Mouse (Mus musculus) neural tube, embryonic 11.5 days (tissue): Measurements from ENCODE around the gene Gm10392. TPM values are rescaled to one million over a fixed set of nuclear protein-coding genes. Genes with fewer than 3 reads are reported as not detected.

Experiments used
- ATAC-seq: fragments of 200-750 bp; cut with Nextera tagmentation; 2 replicates; pipeline ENCODE4 v1.8.0; 2017; ENCODE audit warnings: moderate number of reproducible peaks, mild to moderate bottlenecking, moderate TSS enrichment, moderate library complexity; ENCODE audit not compliant: insufficient read depth, low FRiP score, low TSS enrichment
- DNase-seq: peaks from one replicate; pipeline ENCODE4 v3.0.0-alpha.2; 2015; ENCODE audit warnings: low spot score
- H3K27ac ChIP-seq: fragments of 300-500 bp; sonication (generic); 2 replicates; pipeline ENCODE4 v1.5.1; 2014; ENCODE audit warnings: low read depth, mild to moderate bottlenecking, low read length
- H3K27me3 ChIP-seq: fragments of 300-500 bp; sonication (generic); 2 replicates; pipeline ENCODE4 v1.6.1; 2014; ENCODE audit warnings: mild to moderate bottlenecking, low read length, mixed read lengths; ENCODE audit not compliant: control insufficient read depth, insufficient read depth
- H3K36me3 ChIP-seq: fragments of 300-500 bp; sonication (generic); 2 replicates; pipeline ENCODE4 v1.6.1; 2014; ENCODE audit warnings: mild to moderate bottlenecking, low read length, moderate library complexity, mixed read lengths; ENCODE audit not compliant: control insufficient read depth, insufficient read depth
- H3K4me1 ChIP-seq: fragments of 300-500 bp; sonication (generic); 2 replicates; pipeline ENCODE4 v1.6.1; 2014; ENCODE audit warnings: low read length, mixed read lengths; ENCODE audit not compliant: control insufficient read depth, insufficient read depth
- H3K4me2 ChIP-seq: fragments of 300-500 bp; sonication (generic); 2 replicates; pipeline ENCODE4 v1.6.1; 2014; ENCODE audit warnings: low read depth, mild to moderate bottlenecking, moderate library complexity
- H3K4me3 ChIP-seq: fragments of 300-500 bp; sonication (generic); 2 replicates; pipeline ENCODE4 v1.5.1; 2014; ENCODE audit warnings: low read depth, low read length
- H3K9ac ChIP-seq: fragments of 300-500 bp; sonication (generic); 2 replicates; pipeline ENCODE4 v1.6.1; 2014; ENCODE audit warnings: mild to moderate bottlenecking, low read length
- H3K9me3 ChIP-seq: fragments of 300-500 bp; sonication (generic); 2 replicates; pipeline ENCODE4 v1.6.1; 2016; ENCODE audit warnings: low read length; ENCODE audit not compliant: control insufficient read depth
- WGBS: fragments of 180-500 bp; shearing (Covaris S2); extraction: QIAGEN DNeasy Blood & Tissue Kit; methylation state at CpG from one replicate; pipeline ENCODE4 v1.1.7; 2014; 5-methylcytosine and 5-hydroxymethylcytosine counted together
- polyA plus RNA-seq: library from polyadenylated mRNA; unstranded; fragments of >200 nt; fragmentation: Nextera tagmentation; extraction: Ambion mirVana; gene quantifications from 2 replicates; pipeline ENCODE4 v1.2.1, GENCODE M21; 2014

Gene Gm10392
- polyA plus RNA-seq, 1 experiment from 2014 or later: not detected

GRCm38 (mm10) chr11:77490451-77490850, 28.5 kb downstream of the Gm10392 start:
- Histone ChIP-seq H3K27me3 (no peaks in the 10 kb centered on the region), H3K9ac (no peak overlapping the region), H3K9me3 (no peaks in the 10 kb centered on the region), H3K36me3 (no peaks in the 10 kb centered on the region), H3K27ac (no peak overlapping the region), H3K4me3 (peak overlapping the region; percentile 94), H3K4me1 (peaks cover 68% of the 10 kb centered on the region), H3K4me2 (peak overlapping the region; percentile 71; the same call in 1 of the 2 replicates)
- no peak for DNase-seq
- WGBS: 74% methylated on average over 6 of the region's 6 CpGs
- no peak for ATAC-seq

GRCm38 (mm10) chr11:77489591-77490235, 29.3 kb downstream of the Gm10392 start, which contains the start of gene Ankrd13b:
TSS of gene Ankrd13b (minus strand) at chr11:77489678.
- under 1% methylated on average over 46 of the region's 87 CpGs for WGBS
- Histone ChIP-seq H3K9ac (peak within 1 kb of the TSS; percentile 95), H3K4me2 (peak within 1 kb of the TSS; percentile 71), H3K4me1 (peaks cover 69% of the 10 kb centered on the region), H3K4me3 (peak within 1 kb of the TSS; percentile 94), H3K9me3 (no peaks in the 10 kb centered on the region), H3K36me3 (no peaks in the 10 kb centered on the region), H3K27ac (peak within 1 kb of the TSS; percentile 82), H3K27me3 (no peaks in the 10 kb centered on the region)
- ATAC-seq: peak; percentile 66; the same call in 1 of the 2 replicates
- peak; percentile 84 for DNase-seq

- peaks cover 62% of the 10 kb centered on the region for H3K4me1 ChIP-seq
- H3K4me2 ChIP-seq: peak overlapping the region; percentile 71
- peak overlapping the region; percentile 95 for H3K9ac ChIP-seq
- 2% methylated on average over 42 of the region's 55 CpGs for WGBS
- H3K36me3 ChIP-seq: no peaks in the 10 kb centered on the region
- no peak for ATAC-seq
- H3K27ac ChIP-seq: peak overlapping the region; percentile 82
- no peaks in the 10 kb centered on the region for H3K9me3 ChIP-seq
- DNase-seq: peak; percentile 36
- peak overlapping the region; percentile 94 for H3K4me3 ChIP-seq
- H3K27me3 ChIP-seq: no peaks in the 10 kb centered on the region
These were observed 30.0 kb downstream of the Gm10392 start for GRCm38 (mm10) chr11:77488771-77489581.

GRCm38 (mm10) chr11:77486798-77487197, 32.2 kb downstream of the Gm10392 start:
- H3K9ac ChIP-seq: peak overlapping the region; percentile 18; the same call in 1 of the 2 replicates
- no peaks in the 10 kb centered on the region for H3K36me3 ChIP-seq
- no peaks in the 10 kb centered on the region for H3K27me3 ChIP-seq
- H3K4me2 ChIP-seq: no peak overlapping the region
- H3K4me1 ChIP-seq: peaks cover 52% of the 10 kb centered on the region
- peak overlapping the region; percentile 8; the same call in 1 of the 2 replicates for H3K4me3 ChIP-seq
- 76% methylated on average over 5 of the region's 5 CpGs for WGBS
- no peak overlapping the region for H3K27ac ChIP-seq
- no peak for ATAC-seq
- H3K9me3 ChIP-seq: no peaks in the 10 kb centered on the region
- DNase-seq: no peak

GRCm38 (mm10) chr11:77485229-77485628, 33.8 kb downstream of the Gm10392 start:
- Histone ChIP-seq H3K36me3 (no peaks in the 10 kb centered on the region), H3K4me1 (peaks cover 39% of the 10 kb centered on the region), H3K9me3 (no peaks in the 10 kb centered on the region), H3K27me3 (no peaks in the 10 kb centered on the region), H3K9ac (no peak overlapping the region), H3K4me3 (no peak overlapping the region), H3K27ac (no peak overlapping the region), H3K4me2 (no peak overlapping the region)
- DNase-seq (no peak), ATAC-seq (no peak)
- WGBS: 59% methylated on average over 6 of the region's 6 CpGs

- Histone ChIP-seq H3K36me3 (no peaks in the 10 kb centered on the region), H3K9me3 (no peaks in the 10 kb centered on the region), H3K9ac (no peak overlapping the region), H3K4me2 (no peak overlapping the region), H3K27me3 (no peaks in the 10 kb centered on the region), H3K4me3 (no peak overlapping the region), H3K27ac (no peak overlapping the region), H3K4me1 (peaks cover 36% of the 10 kb centered on the region)
- DNase-seq (no peak), ATAC-seq (no peak)
- WGBS: 69% methylated on average over 11 of the region's 11 CpGs
These were observed 35.3 kb downstream of the Gm10392 start for GRCm38 (mm10) chr11:77483510-77484255.

GRCm38 (mm10) chr11:77483043-77483442, 36.0 kb downstream of the Gm10392 start:
- DNase-seq: no peak
- ATAC-seq: no peak
- H3K4me1 ChIP-seq: peaks cover 30% of the 10 kb centered on the region
- H3K36me3 ChIP-seq: no peaks in the 10 kb centered on the region
- WGBS: 69% methylated on average over 3 of the region's 3 CpGs
- H3K27ac ChIP-seq: no peak overlapping the region
- no peak overlapping the region for H3K4me3 ChIP-seq
- H3K9ac ChIP-seq: no peak overlapping the region
- H3K27me3 ChIP-seq: no peaks in the 10 kb centered on the region
- H3K9me3 ChIP-seq: no peaks in the 10 kb centered on the region
- no peak overlapping the region for H3K4me2 ChIP-seq

GRCm38 (mm10) chr11:77476895-77477294, 42.1 kb downstream of the Gm10392 start:
- no peak for ATAC-seq
- Histone ChIP-seq H3K4me1 (no peaks in the 10 kb centered on the region), H3K4me2 (no peak overlapping the region), H3K4me3 (no peak overlapping the region), H3K9me3 (no peaks in the 10 kb centered on the region), H3K27me3 (no peaks in the 10 kb centered on the region), H3K36me3 (peaks cover 7% of the 10 kb centered on the region), H3K9ac (no peak overlapping the region), H3K27ac (no peak overlapping the region)
- WGBS: 94% methylated on average over 6 of the region's 6 CpGs
- DNase-seq: no peak
